Mouse (Mus musculus) stomach, postnatal 0 days (tissue): Measurements from ENCODE around the gene Adam11.

Experiments used
- CTCF ChIP-seq: IDR thresholded peaks from 2 replicates; pipeline ENCODE4 v1.5.1; 2016; ENCODE audit warnings: antibody characterized with exemption, low read depth, mild to moderate bottlenecking, moderate library complexity
- EP300 ChIP-seq: optimal IDR thresholded peaks from 2 replicates; pipeline ENCODE3; 2016; ENCODE audit warnings: antibody characterized with exemption

DNA sequence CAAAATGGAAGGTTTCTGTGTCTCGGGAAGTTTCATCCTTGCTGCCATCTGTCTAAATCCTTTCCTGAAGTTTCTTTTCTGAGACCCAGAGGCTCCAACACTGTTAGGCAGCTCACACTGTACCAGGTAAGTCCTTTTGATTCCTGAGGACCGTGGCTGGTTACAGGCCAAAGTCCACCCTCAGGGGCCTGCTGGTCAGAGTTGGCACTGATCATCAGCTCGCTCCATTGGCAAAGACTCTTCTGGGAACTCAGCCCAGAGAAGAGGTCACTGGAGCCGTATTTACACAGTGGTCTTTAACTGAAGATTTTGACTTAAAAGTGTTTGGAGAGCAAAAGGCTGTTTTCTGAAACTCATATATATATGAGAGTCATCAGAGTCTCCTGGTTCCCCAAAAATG, 12.9 kb upstream of the Adam11 start:
- TF ChIP-seq CTCF (no peak), EP300 (no peak)
